Mouse (Mus musculus): Measurements from ENCODE around the gene Ceacam16.

DNA sequence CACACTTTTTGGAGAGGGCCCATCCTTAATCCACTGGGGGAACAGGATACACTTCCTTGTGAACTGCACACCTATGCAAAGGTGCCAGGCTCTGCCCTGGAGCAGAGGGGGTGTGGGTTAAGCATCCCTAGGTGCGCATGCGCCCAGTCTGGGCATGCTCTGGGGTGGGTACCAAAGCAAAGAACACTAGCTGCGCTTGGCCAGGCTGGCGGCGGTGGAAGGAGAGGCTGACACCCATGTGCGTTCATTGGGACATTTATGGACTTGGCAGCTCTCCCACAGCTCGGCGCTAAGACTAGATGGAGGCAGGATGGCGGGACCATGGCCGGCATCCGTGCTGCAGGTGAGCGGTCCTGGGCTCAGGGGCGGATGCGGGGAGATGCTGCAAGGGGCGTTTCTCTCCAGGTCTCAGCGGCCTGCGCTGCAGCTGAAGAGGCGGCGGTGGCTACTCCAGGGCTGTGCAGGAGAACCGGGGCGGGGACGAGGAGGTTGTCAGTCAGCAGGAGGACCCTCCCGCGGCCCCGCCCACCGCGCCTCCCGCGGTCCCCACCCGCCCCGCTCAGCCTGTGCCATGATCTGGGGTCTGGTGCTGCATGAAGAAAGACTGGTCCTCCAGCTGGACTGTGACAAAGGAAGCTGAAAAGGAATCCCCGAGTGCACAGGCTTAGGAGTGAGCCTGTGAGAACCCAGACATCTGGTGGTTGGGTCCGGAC lies 9.1 kb downstream of the Ceacam16 start, which contains the start of gene Gm19345:
- no peak for TF ChIP-seq MAFK (IDR thresholded peaks at IDR 0.05; ENCODE audit: insufficient read depth, low read depth, low read length)
- TF ChIP-seq ZNF384 (IDR thresholded peaks at IDR 0.05; ENCODE audit: low read depth, low read length): no peak
- no peak for TF ChIP-seq HCFC1 (IDR thresholded peaks at IDR 0.05; ENCODE audit: borderline replicate concordance, insufficient read depth, low read length)
- TF ChIP-seq CHD2 (IDR thresholded peaks at IDR 0.05; ENCODE audit: low read depth, low read length): no peak

Measured in ES-E14 (cell line).